Mouse (Mus musculus) thymus, postnatal 0 days (tissue): Measurements from ENCODE around the gene Cldn19. TPM values are rescaled to one million over a fixed set of nuclear protein-coding genes. Genes with fewer than 3 reads are reported as not detected.
A peak's percentile ranks its signal among the peaks of the same experiment; 100 is the strongest.
"Not testable (repeated sequence)": the region's sequence is repeated elsewhere in the genome, so short reads cannot be mapped to it uniquely, and the experiment has no call there.

Experiments
- DNase-seq: peaks from one replicate; pipeline ENCODE4 v3.0.0-alpha.2; 2015; ENCODE audit warnings: low spot score
- polyA plus RNA-seq: library from polyadenylated mRNA; unstranded; fragments of >200 nt; fragmentation: Nextera tagmentation; extraction: Ambion mirVana; gene quantifications from 2 replicates; pipeline ENCODE4 v1.2.1, GENCODE M21; 2015

Cldn19 gene
- polyA plus RNA-seq, 1 experiment from 2014 or later, result not detected

DNA sequence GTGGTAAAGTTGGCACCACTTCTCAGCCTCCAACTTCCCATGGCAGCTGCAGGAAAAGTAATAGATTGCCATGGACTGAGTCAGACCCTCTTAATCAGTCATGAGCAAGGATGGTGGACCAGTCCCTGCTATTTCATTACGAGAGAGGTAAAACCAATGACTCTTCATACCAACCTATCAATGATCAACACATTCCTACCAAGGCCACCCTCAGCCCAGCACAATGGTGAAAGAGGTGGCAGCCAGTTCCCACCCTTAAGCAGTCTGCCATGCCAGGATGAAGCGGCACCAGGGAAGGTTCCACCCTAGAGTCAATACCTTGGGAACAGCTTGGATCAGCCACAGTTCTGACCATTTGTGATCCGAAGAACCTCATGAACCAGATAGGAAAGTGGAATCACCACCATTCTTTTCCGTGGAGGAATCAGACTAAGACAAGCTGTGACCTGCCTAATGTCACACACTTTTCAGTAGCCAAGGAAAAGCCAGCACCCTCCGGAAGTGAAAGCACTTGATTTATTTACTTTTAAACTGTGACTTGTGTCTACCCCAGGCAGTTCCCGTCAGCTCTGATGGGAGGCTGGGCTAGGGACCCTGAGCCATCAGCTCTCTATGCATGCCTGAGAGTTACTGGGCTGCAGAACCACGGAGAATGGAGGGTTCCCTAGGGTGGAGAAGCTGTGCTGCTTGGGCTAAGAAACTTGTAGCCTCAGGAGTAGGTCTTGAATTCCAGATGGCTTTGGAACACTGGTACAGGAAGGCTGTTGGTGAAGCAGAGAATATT, 3.0 kb upstream of the Cldn19 start:
- no peak for DNase-seq

DNA sequence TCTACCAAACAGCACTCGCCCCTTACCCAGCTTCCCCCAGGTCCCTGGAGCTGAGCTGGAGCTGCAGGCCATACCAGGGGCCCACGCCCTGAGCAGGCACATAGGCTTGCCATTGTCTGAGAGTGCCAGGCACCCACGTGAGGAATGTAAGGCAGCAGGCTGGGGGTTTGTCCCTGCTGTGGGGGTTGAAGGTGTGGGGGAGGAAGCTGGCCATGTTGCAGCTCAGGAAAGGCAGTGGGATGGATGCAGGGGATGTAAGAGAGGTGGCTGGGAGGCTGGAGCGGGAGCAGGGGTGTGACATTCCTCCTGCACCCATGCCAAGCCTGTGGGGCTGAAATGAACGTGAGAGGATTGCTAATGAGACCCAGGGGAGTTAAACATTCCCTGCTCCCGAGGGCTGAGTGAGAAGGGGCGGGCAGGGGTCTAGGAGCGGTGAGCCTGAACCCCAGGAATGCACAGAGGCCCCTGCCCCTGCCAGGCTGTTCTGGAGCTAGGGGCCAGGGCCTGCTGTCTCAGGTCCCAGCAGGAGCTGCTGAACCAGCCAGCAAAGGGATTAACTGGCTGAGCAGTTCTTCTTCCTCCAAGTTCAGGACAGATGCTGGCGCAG, 1.1 kb upstream of the Cldn19 start:
- DNase-seq, result no peak

DNA sequence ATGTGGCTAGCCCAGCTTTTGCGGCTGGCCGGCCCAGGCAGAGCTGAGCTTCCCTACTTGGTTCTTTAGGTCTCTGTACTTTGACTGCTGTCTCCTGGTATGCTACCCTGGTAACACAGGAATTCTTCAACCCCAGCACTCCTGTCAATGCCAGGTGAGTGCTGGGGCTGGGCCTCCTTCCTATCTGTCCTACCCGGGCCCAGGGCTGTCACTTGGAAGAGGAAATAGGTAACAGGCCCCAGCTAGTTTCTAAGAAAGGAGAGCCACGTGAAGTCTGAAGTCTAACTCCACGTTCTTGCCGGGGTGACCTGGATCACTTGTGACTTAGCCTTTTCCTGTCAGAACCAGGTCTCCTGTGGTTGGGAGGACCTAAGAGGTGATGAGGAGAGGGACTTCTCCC, 1.9 kb downstream of the Cldn19 start:
- DNase-seq, result no peak

DNA sequence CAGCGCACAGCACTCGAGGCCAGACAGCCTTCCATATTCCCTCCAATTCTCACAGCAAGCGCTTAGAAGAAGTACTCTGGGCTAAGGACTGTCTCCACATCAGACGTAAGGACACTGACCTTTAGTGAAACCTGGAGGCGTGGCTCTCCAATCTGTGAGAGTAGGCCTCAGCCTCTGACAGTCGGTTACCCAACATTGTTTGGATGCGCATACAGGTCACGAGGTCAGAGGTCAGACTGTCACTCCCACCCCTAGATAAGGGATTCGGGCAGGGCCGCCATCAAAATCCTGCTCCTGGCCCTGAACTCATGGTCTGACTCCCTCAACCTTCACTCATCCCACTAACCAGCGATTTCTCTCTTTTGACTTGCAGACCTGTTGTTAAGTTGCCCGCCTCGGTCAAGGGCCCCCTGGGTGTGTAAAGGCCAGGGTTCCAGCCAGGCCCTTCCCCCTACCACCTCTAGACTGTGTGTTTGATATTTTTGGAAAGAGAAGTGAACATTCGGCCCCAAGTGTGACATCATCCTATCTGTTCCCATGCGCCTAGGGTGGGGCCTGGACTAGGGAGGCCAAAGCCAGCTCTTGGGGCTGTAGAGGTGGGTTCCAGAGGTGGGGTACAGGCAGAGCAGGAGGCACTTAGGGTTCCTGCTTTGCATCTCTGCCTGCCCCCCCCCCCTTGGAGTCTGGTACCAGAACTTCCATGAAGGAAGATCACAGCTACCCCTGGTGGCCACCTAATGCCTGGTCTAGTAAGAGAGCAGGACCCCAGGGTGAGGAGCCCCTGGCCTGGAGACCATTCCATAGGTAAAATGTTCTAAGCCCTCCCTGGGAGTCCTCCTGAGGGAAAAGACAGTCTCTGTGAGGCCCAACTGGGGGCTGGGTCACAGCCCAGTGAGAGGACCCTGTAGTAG, 4.4 kb downstream of the Cldn19 start:
- no peak for DNase-seq

DNA sequence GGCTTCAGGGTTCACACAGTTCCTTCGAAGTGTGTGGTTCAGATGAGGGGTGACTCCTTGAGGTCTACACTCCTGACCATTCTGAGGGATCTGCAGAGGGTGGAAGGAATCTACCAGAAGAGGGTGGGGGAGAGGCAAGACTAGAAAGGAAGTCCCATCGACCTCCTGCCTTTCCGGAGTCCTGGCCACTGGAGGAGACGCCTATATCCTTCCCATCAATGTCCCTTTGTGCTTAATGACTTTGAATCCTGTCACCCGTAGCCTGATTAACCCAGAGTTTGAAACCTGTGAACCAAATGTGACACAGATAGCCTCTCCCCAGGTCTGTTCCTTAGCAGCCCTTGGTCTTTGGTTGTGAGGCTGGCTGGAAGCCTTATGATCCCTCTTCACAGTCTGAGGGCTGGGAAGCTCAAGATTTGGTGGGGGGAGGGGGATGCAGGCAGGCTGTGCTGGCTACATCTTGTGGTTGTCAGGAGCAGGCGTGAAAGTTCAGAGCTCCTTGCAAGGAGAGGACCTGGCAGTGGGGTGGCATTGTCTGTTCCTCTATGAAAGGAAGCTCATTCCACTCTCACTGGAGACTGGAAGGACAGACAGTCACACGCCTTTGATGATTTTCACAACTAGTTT, 6.0 kb downstream of the Cldn19 start:
- no peak for DNase-seq

DNA sequence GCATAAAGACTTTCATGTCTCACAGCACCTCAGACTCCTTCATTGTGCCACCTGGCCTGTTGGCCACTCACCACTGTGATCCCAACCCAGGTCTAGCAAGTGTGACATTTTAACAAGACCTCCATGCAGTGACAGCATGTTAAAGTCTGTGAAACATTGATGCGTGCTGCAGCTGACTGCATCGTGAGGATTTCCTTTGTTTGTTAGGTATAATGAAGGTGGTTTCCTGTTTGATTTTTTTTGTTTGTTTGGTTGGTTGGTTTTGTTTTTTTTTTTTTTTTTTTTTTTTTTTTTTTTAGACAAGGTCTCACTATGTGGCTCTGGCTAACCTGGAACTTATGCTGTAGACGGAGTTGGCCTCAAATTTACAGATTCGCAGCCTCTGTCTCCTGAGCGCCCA, 7.3 kb downstream of the Cldn19 start:
- no peak for DNase-seq

DNA sequence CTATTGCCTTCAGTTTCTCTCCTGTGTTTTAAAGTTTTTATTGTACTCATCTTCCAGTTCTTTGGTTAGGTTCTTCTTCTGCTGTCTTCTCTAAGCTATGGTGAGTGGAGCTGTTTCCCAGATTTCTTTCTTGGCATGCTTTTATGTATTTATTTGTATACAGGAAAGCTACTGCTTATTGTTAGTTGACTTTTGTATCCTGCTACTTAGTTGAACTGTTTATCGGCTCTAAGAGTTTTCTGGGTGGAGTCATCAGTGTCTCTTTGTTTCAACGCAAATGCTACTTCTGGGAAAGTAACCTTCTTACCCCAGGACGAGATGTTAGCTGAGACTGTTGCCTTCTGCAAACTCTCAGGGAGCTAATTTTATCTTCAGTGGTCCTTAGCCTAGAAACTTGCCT, 8.2 kb downstream of the Cldn19 start:
- DNase-seq, result no peak

DNA sequence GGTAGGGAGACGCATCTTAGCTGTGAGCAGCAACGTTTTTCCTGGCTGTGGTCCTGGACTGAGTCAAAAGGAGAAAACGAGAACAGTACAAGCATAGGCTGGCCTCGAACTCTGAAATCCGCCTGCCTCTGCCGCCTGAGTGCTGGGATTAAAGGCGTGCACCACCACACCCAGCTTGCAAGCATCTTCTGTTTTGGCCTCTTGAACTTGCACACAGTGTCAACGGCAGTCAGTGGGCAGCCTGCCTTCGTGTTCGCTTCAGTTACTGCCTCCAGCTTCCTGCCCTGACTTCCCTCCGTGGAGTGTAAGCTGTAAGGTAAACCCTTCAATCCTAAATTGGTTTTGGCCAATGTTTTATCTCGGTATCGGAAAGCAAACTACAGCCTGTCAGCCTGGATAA, 11.4 kb downstream of the Cldn19 start:
- no peak for DNase-seq

DNA sequence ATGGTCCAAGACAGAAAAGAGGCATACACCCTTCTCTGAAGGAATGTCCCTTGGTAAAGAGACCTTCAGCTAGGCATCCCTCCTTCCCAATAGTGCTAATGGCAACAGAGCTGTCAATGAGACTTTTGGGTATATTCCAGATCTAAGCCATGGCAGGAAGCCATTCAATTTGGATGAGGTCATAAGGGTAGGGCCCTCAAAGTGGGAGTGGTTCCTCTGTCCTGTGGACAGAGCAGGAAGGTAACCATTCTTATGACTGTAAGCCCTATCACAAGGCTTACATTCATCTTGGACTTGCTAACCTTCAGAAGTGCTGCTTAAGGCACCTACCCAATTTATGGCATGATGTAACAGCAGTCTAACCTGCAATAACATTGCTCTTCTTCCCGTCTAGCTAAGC, 19.4 kb downstream of the Cldn19 start:
- no peak for DNase-seq

DNA sequence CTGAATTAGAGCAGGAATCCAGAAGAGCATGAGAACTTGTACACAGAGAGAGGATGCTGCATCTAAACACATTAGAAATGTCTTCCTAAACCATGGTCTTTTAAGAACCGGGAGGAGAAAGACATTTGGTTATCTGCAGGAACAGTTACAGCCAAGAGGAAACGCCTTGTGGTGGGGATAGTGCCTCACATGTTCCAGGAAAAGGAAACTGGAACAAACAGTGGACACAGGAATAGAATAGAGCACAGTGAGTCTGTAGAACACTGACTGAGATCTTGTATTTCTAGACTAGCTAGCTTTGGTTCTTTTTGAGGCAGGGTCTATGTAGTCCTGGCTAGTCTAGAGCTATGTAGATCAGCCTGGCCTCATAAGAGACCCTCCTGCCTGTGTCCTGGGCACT, 20.0 kb downstream of the Cldn19 start:
- DNase-seq, result no peak

DNA sequence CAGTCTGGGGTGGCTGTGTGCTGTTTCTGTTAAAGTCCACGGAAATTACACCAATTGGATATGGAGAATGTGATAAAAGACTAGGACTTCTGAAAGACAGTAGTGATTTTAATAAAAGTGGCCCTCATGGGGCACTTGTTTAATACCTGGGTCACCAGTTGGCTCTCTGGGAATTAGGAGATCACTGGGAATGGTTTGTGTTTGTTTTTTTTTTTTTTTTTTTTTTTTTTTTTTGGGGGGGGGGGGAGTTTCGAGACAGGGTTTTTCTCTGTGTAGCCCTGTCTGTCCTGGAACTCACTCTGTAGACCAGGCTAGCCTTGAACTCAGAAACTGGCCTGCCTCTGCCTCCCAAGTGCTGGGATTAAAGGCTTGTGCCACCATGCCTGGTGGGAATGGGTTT, 20.5 kb downstream of the Cldn19 start:
- no peak for DNase-seq

DNA sequence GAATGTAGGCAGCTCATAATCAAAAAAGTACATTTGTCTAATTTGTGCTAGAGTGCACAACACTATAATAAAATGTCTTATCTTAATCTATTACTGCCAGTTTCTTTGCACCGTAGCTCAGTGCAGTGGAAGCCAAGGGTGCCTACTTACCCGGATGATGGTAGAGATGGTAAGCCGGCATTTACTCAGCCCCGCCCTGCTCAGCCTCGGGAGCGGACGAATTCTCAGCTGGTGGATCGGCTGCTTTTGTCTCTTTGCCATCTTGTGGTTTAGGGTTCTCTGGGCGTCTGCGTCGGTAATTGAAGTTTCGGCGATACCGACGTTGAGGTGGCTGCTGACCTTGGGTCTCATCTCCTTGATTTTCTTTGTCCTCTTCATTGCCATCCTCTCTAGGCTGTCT, 23.6 kb downstream of the Cldn19 start:
- DNase-seq, result not testable (repeated sequence)

DNA sequence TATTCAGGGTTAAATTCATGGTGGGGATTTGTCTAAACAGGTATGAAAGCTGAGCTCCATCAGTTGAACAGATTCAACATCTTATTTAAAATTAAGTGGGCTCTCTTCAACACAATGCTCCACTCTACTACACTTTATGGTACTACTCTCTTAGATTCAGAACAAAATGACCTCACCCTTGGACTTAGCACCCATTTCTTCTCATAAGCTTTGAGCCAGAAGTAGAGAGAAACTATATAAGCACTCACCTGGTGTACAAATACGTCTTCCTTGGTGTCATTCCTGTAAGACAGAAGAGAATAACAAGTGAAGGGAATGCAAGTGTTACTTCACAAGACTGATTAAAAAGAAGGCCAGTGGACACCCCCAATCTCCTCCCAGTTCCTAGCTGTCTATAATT, 29.6 kb downstream of the Cldn19 start:
- no peak for DNase-seq

DNA sequence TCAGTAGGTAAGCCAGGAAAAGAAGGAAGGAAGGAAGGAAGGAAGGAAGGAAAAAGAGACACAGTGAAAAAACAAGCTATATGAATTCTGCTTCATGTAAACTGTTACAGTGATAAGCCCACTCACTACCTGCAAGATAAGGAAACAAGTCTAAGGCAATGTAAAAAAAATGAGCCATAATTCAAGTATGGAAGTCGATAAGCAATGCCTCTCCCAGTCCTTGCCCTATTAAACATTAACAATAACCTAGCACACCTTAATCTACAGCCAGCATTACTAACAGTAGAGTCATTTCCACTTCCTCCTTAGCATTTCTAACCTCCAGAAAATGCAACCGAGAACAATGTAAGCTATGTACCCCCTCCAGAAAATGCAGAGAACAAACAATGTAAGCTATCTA, 30.1 kb downstream of the Cldn19 start:
- DNase-seq, result no peak

DNA sequence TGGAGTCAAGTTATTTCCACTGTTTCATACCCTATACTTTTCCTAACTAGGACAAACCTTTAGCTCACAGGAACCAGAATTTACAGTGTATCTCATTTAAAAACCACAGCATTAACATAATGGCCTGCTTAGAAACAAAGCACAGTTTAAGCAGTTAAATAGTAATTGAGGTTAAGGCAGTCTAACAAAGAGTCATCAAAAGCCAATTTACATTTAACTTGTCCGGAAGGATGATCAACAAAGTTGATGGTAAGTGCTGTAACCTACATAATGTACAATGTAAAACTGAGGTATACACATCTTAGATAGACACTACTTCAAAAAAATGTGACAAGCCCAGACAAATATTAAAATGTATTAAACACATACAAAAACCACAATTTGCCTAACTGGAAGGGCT, 36.7 kb downstream of the Cldn19 start:
- DNase-seq, result no peak

DNA sequence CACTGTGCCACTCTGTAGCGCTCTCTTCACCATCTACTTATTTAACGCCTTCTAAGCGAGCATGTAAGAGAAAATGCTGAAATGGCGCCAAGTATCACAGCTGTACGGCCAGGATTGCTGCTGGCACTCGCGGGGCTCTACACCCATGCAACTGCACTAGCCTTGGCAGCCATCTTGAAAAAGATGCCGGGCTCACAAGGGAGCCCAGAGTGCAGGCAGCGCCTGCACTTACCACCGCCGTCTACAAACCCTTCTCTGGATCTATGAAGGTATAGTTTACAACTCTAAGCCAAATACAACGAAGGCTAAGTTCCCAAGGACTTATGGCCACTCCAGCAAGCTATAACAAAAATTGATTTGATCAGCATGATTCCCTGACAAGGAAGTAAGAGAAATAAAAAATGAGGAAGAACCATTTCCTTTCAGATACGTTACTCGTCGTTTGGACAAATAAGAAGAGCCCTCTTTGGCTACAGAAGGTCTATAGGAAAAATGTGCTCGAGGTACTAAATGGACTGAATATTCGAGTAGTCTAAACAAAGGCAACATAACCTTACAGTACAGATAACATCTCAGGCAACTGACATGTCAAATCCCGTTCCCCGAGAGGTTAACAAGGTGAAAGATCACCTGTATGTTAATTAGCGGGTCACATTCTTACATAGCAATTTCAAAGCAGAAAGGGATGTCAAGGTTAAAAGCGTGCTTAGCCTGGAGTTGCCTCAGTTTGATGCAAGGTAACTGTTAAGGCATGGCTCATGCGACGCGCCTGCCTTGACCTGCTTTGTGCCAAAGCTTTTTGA, 37.8 kb downstream of the Cldn19 start:
- peak; percentile 56 for DNase-seq

DNA sequence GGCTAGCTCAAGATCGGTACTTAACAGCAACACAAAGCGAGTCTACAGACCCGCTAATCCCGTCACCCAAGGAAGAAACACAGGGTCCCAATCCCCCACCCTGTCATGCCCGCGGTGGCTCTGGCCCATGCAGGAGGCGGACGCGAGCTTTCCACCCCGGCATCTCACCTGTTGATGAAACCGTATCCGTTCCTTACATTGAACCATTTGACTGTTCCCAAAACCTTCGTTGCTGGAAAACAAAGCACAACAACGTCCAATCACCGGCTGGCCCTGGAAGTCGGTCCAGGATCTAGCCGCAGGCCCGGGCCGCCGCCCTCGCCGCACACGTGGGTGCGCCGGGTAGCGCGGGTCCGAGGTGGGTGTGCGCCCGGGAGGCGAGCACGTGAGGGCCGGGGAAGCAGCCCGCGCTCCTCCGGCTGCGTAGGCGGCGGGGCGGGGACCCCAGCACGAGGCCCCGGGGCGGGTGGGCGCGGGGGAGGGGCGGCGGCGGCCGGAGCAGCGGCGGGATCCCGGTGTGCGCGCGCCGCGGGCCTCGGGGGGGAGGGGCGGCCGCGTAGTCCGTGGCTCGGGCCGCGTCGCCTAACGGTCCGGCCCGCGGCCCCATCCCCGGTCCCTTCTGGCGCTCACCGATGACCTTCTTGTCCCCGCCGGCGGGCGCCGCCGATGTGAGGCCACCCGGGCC, 38.5 kb downstream of the Cldn19 start:
- DNase-seq, result peak; percentile 41

DNA sequence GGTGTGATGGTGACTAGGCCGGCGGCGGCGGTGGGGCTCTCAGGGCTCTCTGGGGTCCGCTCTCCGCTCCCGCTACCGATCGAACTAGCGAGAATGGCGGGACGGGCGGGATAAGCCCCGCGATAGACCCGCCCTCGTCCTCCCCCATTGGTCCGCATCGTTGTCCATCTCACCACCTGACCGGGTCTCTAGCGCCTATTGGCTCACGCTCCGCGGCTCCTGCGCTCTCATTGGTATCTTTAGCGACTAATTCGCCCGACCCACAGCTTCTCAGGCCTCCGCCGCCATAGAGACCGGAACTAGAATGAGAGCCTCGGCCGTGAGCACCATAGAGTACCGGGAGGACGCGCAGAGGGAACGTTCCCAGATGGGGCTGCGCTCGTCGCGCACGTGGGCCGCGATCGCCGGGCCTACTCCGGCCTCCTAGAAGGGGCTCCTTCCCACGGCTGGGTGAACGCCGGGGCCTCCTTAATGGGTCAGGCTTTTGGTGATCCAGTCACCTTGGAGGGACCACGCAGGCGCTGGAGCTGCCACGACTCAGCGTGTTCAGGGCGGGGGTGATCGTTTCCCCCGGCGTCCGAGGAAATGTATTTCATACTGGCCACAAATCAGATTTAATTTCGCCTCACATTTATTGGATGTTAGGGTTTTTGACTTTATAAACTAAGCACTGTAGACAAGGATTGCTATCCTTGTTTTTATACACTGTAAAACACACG, 39.4 kb downstream of the Cldn19 start, which contains the start of gene Ybx1:
Ybx1 (minus strand) TSS at position 190 of the 719 bp plus-strand sequence.
- DNase-seq, result peak; percentile 98

DNA sequence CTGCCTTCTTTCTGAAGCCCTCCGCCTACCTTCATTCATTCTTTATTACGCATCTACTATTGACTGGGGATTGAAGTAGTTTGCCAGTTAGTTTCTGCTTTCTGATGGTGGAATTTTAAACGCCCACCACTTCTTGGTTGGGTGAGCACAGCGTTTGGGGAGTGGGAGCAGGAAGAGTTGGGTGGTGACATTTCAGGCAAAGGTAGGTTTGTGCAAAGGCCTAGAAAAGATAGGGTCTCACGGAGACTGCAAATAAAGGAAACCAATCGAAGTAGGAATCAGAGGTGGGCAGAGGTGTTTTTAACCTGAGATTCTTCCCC, 39.9 kb downstream of the Cldn19 start:
- no peak for DNase-seq

DNA sequence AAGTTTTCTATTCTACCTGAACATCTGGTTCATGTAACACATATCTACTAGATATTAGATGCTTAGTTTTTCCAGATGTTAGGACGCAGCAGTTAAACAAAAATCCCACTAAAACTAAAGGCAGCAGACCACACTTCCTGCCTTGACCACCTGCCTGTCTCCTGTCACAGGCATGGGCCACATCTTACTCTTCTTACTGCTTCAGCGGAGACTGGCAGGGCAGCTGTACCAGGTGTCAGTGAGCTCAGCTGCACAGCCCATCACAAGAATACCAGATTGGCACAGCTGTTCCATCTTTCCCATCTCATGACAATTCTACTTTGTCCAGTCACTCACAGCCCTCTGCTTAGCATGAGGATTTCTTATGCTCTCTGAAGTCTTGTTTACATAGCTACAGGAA, 42.1 kb downstream of the Cldn19 start:
- DNase-seq, result no peak
